Mouse (Mus musculus) ES-Bruce4 (cell line): Measurements from ENCODE around the gene Mob1a.

Experiments
- CTCF ChIP-seq: IDR thresholded peaks from one replicate; pipeline ENCODE4 v1.8.1; 2011; ENCODE audit warnings: low read depth, low read length
- EP300 ChIP-seq: IDR thresholded peaks from 2 replicates; pipeline ENCODE4 v1.6.1; 2011; ENCODE audit warnings: low read depth, low read length; ENCODE audit not compliant: insufficient read depth

GRCm38 (mm10) chr6:83280256-83280955 lies 45.4 kb upstream of the Mob1a start:
- TF ChIP-seq CTCF, result peak; percentile 95
- TF ChIP-seq EP300, result no peak
